Mouse (Mus musculus) CD4-positive, CD25-positive, alpha-beta regulatory T cell, adult 4 months (primary cell): ENCODE results near the gene Aldh3a2. TPM values are rescaled to one million over a fixed set of nuclear protein-coding genes. Genes with fewer than 3 reads are reported as not detected.
"Not testable (repeated sequence)": the region's sequence is repeated elsewhere in the genome, so short reads cannot be mapped to it uniquely, and the experiment has no call there.

Experiments used
- ATAC-seq: one replicate; pipeline ENCODE4 v1.8.0; 2017
- polyA plus RNA-seq, 2 experiments: library from polyadenylated mRNA; unstranded; fragments of 100-300 nt; shearing (Covaris generic); gene quantifications; one replicate each; pipeline ENCODE4 v1.2.1; 2017

The Aldh3a2 gene
- polyA plus RNA-seq, 2 experiments from 2014 or later: 35.8 to 49.3 TPM

DNA sequence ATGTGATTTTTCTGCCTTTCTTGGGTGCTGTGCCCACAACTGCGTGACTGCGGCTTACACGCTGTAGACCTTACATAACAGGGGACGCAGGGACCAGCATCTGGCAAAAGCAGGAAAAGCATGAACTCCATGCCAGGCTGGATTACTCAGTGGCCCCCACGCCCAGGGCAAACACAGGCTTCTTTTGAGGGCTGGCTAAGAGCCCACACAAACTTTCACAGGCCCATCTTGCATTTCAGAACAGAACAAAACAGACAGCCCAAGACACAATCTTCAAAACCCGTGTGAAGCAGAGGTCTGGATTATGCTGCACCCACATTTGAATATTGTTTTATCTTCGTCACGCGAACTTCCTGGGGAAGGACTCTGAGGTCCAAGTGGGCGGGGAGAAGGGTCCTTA lies 58.9 kb downstream of the Aldh3a2 start:
- ATAC-seq: no peak

DNA sequence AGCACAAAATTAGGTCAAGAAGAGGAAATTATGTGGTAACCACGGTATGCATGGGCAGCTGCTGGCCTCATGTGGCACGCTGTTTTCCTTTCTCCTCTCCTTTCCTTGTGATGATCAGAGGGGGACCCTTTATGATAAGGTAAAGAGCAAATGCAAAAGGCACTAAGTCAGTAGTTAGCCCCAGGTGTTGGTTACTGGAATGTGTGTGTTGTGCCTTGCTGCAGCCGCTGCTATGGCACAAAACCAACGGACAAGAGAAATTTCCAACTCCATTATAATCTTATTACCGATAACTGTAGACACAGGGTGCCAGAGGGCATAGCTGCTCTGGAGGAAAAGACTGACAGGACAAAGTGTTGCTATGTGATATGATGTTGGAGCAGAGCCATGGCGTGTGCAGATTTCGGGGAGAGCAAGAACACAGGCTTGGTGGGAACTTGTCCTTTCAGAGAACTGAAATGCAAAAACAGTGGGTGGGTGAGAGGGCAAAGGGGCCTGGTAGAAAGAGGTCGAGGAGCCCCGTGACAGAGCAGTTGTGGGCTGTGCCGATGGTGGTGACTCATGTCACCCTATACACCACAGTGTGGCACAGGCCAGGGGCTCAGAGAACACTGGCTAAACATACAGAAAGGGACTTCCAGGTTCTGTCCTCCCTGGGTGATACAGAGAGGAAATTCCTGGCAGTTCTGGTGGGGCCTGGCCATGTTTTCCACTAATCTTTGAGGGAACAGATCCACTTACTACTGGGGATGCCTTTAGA lies 59.6 kb downstream of the Aldh3a2 start, which contains the start of gene Aldh3a1:
Gene Aldh3a1, plus strand, starts transcription at position 51 of the 760 bp plus-strand sequence.
- no peak for ATAC-seq

DNA sequence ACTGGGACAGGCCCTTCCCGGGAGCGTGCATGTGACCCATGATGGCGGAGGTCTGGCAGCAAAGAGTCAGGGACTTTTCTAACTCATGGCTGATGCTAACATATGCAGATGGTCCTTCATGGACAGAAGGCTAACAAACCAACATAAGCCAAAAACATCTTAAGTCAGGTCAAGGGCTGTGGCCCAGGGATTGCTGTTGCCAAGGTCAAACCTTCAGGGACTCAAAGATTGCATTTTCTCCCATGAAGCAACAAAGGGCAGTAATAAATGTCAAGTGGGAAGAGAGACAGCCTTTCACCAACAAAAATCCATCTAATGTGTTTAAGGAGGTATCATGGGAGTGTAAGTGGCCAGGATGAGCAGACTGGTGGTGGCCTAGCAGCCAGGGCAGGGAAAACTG lies 61.1 kb downstream of the Aldh3a2 start:
- no peak for ATAC-seq

DNA sequence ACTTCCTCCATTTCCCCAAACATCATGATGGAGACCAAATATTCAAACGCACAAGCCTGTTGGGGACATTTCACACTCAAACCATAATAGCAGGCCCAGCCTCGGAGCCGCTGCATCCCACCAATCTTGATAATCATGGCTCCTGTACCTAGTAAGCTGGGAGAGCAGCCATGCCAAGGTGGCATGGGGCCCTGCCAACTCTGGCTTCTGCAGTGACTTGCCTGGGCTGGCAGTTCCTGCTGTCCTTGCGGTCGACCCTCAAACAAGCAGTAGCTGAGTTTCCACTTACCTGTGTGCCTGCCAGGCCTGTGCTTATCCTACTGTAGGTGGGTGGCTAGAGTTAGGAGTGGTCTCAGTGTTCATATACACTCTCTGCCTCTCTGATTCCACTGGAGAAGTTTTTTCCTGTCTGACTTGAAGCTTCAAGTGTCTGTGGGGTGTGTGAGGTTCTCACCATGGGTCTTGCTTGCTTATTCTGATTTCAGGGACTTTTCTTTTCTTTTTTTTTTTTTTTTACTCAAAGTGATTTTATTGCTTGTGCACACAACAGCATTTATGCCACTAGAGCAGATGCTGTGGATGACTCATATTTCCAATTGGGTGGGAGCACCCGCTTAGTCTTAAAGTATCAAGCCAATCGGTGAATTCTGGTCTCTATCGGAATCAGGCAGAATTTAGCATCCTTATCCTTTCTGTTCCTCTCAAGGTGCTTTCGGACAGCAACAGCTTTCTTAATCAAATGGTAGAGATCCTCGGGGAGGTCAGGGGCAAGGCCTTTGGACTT lies 61.9 kb downstream of the Aldh3a2 start:
- ATAC-seq: no peak

DNA sequence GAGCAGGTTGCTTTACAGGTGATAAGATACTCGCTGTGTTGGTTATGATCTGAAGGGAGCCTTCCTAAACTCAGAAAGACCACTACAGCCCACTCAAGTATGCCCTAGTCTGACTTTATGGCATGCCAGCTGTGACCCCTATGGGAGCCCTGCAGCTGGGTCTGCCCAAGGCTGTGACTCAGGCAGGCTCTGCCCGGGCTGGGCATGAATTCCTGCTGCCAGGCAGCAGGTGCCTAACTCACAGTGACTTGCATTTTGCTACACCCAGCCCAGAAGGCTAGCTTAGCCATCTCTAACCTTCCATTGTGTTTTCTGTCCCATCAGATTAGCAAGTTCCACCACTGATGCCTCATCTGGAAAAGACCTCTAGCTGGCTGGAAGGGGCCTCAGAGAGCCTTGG lies 64.5 kb downstream of the Aldh3a2 start:
- ATAC-seq: no peak

DNA sequence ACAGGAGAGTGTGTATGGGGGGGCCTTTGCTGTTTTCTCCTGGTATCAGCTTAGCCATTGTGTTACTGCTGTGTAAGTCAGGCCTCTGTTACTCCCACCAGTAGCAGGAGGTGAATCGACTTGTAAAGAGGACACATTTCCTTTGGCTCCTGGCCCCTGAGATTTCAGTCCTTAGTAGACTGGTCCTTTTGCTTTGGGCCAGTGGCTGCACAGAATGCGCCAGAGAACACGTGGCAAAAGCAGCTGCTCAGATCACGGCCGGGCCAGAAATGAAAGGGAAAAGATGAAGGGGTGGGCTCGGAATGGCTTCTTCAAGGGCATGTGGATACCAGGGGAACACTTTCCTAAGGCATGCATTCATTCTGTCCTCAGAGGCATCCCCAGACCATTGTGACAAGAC lies 65.1 kb downstream of the Aldh3a2 start:
- no peak for ATAC-seq

DNA sequence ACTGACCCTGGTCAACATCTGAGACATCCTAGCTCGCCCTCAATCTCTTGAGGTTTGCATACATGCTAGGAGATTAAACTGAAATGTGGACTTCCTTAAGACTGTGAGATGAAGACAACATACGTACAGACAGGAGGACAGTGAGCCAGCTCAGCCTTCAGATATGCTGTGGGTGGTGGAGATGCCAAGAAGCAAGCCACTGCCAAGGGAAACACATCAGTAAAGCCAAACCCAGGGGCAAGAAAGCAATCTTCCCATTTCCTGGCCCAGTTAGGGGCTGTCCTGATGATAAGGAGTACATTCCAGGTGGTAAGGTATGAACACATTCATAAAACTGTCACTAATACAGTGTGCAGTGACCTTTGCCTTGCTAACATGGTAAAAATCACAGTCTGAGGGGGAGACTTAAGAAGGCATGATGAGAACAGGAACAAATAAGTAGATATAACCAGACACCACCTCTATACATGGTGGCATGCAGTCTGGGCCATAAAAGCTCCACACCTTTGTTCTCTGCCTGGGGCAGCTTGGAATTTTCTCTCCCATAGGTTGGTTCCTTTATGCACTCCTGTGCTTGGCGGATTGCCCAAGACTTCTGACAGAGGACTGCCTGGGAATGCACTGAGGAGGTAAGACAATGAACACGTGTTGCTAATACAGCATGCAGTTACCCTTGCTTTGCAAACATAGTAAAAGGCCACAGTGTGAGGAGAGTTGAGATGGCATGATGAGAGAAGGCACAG lies 67.5 kb downstream of the Aldh3a2 start:
- ATAC-seq: no peak

DNA sequence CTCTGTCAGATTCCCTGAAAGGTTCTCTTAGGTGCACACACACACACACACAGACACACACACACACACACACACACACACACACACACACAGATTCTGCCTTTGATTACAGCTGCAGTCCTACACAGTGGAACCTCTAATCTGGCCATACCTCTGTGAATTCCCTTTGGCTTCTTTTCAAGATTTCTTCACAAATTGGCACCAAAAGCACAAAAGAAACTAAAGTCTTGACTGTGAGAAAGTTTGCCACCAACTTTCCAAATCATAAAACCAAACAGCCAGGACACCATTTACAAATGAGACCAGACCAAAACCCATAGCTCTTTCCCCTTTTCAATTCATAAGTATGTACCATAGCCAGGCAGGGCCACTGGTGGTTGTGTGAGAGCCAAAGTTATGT lies 69.3 kb downstream of the Aldh3a2 start:
- ATAC-seq: no peak

DNA sequence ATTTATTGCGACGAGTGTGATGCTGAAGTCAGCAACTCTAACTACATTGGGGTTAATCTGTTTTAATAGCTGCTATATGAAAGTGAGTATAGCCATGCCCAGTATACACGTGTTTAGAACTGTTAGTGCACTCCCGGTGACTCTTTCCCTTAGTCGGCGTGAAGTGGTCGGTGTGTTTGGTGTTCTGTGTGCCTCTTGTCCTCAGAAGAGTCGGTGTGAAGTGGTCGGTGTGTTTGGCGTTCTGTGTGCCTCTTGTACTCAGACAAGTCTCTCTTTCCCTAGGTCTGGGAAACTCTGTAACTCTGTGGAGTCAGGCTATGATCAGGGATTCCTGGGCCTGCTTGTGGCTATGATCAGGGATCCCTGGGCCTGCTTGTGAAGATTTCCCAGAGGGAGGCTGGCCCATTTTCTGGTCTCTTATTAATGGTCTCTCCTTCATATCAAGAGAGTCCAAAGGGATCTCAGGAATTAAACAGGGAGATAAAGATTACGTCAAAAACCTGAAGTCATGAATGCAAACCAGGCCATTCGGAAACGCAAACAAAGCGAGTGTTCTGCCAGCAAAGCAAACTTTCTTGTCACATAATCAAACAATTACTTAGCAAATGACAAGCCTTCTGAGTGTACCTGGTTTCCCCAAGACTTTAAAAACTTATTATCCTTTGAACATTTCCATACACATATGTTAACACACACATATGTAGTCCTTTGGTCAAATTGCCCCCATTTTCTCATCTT lies 70.5 kb downstream of the Aldh3a2 start:
- ATAC-seq: no peak

DNA sequence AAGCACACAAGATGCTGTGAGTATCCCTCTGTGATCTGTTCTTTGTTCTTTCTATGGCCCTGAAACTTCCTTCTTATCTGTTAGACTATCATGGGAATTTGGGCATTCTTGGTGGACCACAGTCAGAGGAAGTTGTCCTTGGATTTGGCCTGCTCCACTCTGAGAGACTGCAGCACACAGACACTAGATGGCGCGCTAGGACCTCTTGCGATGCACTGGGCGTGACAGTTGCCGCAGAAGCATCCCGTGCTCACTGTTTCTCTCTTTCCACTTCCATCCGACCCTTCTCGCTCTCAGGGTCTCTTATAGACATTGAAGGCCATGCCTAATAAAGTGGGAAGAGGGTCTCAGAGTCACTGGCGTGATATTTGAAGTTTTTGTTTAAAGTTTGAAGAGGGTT lies 73.9 kb downstream of the Aldh3a2 start:
- peak; percentile 66 for ATAC-seq

DNA sequence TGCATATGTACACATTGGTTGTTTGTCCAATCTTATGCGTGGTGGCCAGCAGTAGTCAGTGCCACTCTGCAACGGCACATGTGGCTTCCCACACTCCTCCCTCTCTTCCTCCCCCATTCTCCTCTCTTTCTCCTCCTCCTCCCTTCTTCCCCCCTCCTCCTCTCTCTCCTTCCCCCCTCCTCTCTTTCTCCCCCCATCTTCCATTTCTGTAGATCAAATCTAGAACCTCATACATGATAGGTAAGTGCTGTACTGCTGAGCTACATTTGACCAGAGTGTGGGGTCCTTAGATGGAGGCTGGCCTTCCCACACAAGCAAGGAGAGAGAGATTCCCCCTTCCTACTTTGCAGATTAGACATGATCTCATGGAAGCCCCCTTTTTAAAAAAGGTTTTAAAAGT lies 74.5 kb downstream of the Aldh3a2 start:
- no peak for ATAC-seq

DNA sequence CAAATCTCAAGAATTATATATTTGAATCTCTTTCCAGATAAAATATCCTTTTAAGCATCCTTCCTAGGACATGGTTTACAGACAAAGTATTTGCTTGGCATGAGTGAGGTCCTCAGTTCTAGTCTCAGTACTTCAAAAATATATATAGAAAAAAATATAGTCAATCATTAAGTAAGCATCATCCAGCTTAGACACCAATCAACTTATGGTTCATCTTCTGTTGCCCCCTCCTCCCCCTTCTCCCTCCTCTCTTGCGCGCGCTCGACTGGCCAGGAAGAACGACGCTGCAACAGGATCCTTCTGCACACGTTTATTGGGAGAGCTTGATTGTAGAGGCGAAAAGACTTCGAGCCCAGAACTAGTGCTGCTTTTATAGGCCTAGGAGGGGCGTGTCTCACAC lies 75.1 kb downstream of the Aldh3a2 start:
- ATAC-seq: not testable (repeated sequence)

DNA sequence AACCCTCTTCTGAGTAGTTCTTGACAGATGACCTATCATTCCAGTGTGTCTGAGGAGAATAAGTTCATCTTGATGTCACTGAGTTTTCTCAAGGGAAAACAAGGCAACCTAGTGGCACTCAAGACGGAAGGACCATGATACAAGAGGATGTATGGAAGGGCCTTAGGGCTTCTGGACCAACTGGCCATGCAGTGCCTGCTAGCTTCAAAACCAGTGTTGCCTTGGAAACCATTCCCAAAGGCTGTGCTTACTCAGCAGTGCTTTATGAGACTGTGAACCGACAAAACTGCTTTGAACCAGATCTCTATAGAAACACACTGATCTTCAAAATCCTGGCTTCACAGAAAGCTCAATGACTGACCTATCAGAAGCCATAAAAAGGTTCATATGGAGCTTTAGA lies 76.5 kb downstream of the Aldh3a2 start:
- no peak for ATAC-seq

DNA sequence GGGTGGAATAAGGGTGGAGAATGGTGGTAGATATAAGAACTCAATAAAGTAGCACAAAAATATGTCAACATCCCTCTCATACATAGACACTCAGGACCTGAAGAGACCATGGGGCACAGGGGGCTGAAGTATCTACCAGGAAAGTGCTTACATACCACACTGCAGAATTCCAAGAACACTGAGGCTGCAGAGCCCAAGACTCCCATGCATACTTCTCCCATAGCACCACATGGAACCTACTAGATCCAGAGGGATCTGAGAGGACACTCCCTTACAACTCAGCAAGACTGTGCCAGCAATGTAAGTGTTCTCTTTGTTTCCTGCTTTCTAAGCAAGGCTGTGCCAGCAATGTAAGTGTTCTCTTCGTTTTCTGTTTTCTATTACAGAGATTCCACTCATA lies 83.4 kb downstream of the Aldh3a2 start:
- ATAC-seq: no peak

DNA sequence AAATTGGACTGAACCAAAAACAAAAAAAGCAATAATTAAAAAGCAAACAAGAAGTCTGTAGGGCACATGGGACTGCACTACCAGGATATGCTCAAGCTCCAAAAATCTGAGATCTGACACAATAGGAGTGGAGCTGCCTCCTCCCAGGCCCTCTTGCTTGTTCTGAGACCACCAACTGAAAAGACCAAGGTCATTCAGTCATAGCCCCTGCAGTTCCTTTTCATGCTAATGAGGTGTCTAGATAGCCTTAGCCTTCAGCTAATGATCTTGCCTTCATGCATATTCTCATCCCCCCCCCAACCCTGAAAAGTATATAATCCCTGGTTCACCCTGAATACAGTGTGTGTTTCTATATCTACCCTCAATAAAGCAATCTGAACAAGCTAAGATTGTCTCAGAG lies 85.6 kb downstream of the Aldh3a2 start:
- ATAC-seq: no peak

DNA sequence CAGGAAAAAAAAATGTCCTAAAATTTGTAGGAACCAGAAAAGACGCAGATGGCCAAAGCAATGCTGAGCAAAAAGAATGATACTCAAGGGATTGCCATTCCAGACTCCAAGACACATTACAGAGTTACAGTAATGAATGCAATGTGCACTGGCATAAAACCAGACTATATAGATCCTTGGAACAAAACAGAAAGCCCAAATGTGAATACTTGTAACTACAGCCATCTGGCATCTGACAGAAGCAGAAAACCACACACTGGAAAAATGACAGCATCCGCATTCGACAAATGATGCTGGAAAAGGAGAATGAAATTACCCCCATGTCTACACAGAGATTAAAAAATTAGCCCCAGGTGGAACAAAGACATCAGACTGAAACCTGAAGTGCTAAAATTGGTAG lies 86.9 kb downstream of the Aldh3a2 start:
- no peak for ATAC-seq

DNA sequence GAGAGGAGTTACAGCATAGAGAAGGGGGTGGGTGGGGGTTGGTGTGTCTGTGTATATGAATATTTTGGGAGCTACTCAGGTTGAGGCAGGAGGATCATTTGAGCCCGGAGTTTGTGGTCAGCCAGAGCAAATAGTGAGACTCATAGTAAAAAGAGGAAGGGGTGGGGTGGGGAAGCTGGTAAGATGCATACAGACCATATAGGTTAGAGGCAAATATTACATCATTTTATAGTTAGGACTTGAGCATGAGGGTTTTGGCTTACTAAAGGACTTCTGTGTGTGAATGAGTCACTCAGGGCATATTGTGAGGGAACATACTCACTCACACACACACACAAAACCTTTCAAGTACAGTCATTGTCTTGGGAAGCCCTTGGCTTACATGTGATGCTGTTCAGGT lies 90.9 kb downstream of the Aldh3a2 start:
- no peak for ATAC-seq

DNA sequence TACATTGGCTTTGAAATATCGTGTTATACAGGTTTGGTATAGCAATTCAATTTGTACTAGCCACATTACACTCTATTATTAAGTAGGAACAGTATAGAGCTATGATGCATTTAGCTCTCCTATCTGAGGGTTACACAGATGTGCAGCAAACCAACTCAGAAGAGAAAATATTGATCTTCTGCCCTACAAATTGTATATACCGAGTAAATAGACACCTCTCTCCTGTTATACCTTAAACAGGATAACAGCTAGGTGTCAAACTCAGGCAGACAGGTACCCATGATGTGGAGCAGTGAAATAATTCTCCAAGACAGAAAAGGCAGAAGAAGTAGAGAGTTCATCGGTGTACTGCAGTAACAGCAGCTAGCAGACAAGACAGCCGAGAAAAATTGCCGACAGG lies 91.5 kb downstream of the Aldh3a2 start:
- ATAC-seq: no peak

DNA sequence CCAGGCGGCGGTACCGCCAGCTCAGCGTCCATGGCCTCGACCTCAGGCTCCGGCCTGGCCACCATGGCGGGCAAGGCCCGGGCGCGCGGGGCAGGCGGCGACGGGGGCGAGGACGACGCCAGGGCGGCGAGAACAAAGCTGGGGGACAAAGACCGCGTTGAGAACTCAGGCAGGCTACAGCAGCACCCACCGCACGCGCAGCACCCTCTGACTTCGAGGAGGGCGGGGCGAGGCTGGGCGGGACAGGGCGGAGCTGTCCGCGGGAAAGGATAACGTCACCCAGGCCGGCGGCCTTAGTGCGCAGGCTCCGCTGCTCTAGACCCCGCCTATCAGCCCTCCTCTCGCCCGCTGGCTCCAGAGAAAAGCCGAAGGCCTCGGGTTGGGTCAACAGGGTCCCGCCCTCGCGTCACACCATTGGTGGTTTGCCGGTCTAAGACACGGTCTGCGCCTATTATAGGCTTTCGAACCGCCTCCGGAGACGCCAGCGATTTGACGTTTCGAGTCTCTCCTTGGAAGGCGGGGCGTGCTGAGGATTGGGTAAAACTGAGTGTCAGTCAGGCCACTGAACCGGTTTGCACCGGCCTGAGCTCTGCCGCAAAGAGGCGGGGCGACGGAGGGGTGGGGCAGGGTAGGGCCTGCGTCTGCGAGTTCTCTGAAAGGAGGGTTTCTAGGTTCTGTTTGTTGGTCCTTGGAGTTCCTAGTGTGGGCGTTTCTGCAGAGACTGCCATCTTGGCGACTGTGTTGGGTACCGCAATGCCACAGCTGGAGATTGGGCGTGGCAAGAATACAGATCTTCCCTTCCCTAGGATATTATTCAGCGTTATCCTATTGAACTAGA lies 92.2 kb downstream of the Aldh3a2 start, which contains the start of gene Usp22:
Gene Usp22, minus strand, starts transcription at position 235 of the 838 bp plus-strand sequence.
- peak; percentile 90 for ATAC-seq

DNA sequence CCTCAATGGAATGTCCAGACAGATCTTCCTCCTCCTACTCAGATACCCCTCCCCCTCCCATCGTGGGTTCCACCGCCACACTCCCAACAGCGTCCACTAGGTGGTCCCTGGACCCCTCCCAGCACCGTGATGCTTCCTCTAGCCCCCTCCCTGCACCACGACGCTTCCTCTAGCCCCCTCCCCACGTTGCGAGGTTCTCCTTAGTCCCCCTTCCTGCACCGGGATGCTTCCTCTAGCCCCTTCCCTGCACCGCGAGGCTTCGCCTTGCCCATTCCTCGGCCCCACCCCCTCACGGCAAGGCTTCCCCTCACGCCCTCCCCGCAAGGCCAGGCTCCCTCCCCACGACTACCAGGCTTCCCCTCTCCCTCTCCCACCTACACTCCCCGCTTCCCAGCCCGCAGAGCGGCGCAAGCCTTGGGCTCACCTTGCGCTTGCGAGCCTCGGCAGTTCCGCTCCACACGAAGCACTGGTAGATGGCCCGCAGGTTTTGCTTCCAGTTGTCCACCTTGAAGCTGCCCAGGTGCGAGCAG lies 92.9 kb downstream of the Aldh3a2 start:
- peak; percentile 3 for ATAC-seq

DNA sequence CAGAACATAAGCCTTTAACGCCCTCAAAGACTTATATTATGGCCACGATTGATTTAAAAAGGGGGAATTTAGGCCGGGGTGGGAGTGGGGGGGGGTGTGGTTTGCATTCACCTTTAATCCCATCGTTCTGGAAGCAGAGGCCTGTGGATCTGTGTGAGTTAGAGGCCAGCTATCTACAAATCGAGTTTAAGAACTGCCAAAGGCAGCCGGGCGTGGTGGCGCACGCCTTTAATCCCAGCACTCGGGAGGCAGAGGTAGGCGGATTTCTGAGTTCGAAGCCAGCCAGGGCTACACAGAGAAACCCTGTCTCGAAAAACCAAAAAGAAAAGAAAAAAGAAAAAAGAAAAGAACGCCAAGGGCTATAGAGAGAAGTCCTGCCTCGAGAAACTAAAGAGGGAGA lies 93.8 kb downstream of the Aldh3a2 start:
- ATAC-seq: not testable (repeated sequence)
